Mouse (Mus musculus) limb, embryonic 15.5 days (tissue): ENCODE data around the gene Mlh1. TPM values are rescaled to one million over a fixed set of nuclear protein-coding genes. Genes with fewer than 3 reads are reported as not detected.

Experiments
- ATAC-seq: fragments of 200-750 bp; cut with Nextera tagmentation; 2 replicates; pipeline ENCODE4 v1.8.0; 2017; ENCODE audit warnings: low read depth, moderate TSS enrichment; ENCODE audit not compliant: insufficient number of reproducible peaks, low FRiP score, low TSS enrichment
- H3K27ac ChIP-seq: fragments of 300-500 bp; sonication (generic); 2 replicates; pipeline ENCODE4 v1.5.1; 2015; ENCODE audit warnings: moderate library complexity, mild to moderate bottlenecking, inconsistent platforms
- H3K27me3 ChIP-seq: fragments of 300-500 bp; sonication (generic); 2 replicates; pipeline ENCODE4 v1.6.1; 2015; ENCODE audit warnings: inconsistent platforms
- H3K36me3 ChIP-seq: fragments of 300-500 bp; sonication (generic); 2 replicates; pipeline ENCODE4 v1.6.1; 2015; ENCODE audit warnings: inconsistent platforms
- H3K4me1 ChIP-seq: fragments of 300-500 bp; sonication (generic); 2 replicates; pipeline ENCODE4 v1.6.1; 2015; ENCODE audit warnings: inconsistent platforms
- H3K4me2 ChIP-seq: fragments of 300-500 bp; sonication (generic); 2 replicates; pipeline ENCODE4 v1.6.1; 2015; ENCODE audit warnings: mild to moderate bottlenecking, inconsistent platforms
- H3K4me3 ChIP-seq: fragments of 300-500 bp; sonication (generic); 2 replicates; pipeline ENCODE4 v1.5.1; 2015; ENCODE audit warnings: mild to moderate bottlenecking, inconsistent platforms
- H3K9ac ChIP-seq: fragments of 300-500 bp; sonication (generic); 2 replicates; pipeline ENCODE4 v1.6.1; 2015; ENCODE audit warnings: inconsistent platforms
- H3K9me3 ChIP-seq: fragments of 300-500 bp; sonication (generic); 2 replicates; pipeline ENCODE4 v1.6.1; 2016; ENCODE audit warnings: inconsistent platforms
- WGBS: fragments of 180-500 bp; shearing (Covaris S2); methylation state at CpG from one replicate; pipeline ENCODE4 v1.1.7; 2015; 5-methylcytosine and 5-hydroxymethylcytosine counted together
- polyA plus RNA-seq: library from polyadenylated mRNA; unstranded; fragments of >200 nt; fragmentation: Nextera tagmentation; extraction: Ambion mirVana; gene quantifications from 2 replicates; pipeline ENCODE4 v1.2.1, GENCODE M21; 2015

Gene Mlh1
- polyA plus RNA-seq, 1 experiment from 2014 or later, result 32.2 TPM

DNA sequence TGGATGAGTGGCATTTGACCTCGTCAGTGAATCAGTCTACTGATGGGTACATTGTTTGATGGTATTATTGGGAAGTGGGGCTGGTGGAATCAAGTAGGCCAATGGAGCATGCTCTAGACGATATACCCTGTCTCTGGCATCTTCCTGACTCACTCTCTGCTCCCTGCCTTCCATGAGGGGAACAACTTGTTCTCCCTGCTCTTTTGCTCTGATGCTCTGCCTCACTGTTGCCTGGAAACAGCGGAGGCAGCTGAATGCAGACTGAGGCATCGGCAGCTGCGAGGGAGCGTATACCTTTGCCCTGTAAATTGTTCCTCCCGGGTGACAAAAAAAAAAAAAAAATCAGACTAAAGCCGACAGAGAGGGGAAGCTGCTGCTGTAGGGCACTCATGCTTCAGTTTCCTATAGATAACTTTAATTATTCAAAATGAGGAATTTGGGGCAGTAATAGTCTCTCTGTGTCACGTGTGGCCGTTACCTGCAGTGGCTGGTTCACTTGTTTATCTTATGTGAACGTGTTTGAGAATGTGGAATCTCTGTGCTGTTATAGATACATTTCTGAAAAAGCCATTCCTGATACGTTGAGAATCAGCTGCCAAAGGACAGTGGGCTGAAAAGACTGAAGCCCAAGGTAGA lies 30.7 kb upstream of the Mlh1 start:
- no peak overlapping the region for H3K9ac ChIP-seq
- no peak for ATAC-seq
- WGBS, result 68% methylated on average over 12 of the region's 12 CpGs

DNA sequence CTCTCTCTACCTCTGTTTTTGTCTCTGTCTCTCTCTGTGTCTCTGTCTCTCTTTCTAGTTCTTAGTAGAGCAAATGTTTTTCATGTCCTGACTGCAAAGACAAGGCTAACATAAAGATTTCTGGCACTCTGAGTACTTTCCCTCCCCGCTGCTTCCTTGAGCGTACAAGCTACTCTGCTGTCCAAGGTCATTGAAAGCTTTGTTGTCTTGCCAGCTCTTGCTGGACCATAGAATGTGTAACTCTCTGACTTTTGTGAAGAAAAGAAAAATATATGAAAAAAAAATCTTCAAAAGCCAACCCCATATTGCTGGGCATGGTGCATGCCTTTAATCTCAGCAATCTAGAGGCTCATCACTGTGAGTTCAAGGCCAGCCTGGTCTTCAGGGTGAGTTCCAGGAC lies 27.0 kb upstream of the Mlh1 start:
- no peaks in the 10 kb centered on the region for H3K27me3 ChIP-seq
- H3K4me1 ChIP-seq, result no peaks in the 10 kb centered on the region
- no peak for ATAC-seq
- no peak overlapping the region for H3K9ac ChIP-seq
- H3K4me2 ChIP-seq, result no peak overlapping the region
- no peak overlapping the region for H3K27ac ChIP-seq
- no peak overlapping the region for H3K4me3 ChIP-seq
- H3K9me3 ChIP-seq, result no peaks in the 10 kb centered on the region
- 79% methylated on average over 2 of the region's 2 CpGs for WGBS
- no peaks in the 10 kb centered on the region for H3K36me3 ChIP-seq

More for the DNA sequence above, 30.7 kb upstream of the Mlh1 start:
- no peaks in the 10 kb centered on the region for H3K4me1 ChIP-seq
- H3K27ac ChIP-seq, result no peak overlapping the region
- no peaks in the 10 kb centered on the region for H3K9me3 ChIP-seq
- no peaks in the 10 kb centered on the region for H3K27me3 ChIP-seq
- H3K4me3 ChIP-seq, result no peak overlapping the region
- H3K36me3 ChIP-seq, result no peaks in the 10 kb centered on the region
- no peak overlapping the region for H3K4me2 ChIP-seq

DNA sequence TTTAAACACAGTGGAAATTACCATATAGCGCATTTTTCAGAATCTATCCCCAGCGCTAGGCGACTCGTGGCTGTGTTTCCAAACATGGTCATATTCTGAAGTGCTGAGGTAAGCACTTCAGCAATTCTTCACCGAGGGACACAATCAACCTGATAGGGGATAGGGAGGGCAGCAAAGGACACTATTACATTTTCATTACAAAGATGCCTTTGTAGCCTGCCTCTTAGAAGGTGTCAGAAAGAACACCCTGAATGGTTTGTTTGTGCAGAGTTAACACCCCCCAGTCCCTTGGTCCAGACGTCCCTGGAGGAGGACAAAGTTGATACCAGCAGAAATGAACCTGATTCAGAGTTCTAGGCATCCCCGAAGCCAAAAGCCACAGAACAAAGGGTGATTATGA lies 24.8 kb upstream of the Mlh1 start:
- Histone ChIP-seq H3K4me2 (no peak overlapping the region), H3K4me1 (no peaks in the 10 kb centered on the region), H3K27ac (no peak overlapping the region), H3K27me3 (no peaks in the 10 kb centered on the region), H3K4me3 (no peak overlapping the region), H3K9me3 (no peaks in the 10 kb centered on the region), H3K9ac (no peak overlapping the region), H3K36me3 (no peaks in the 10 kb centered on the region)
- no peak for ATAC-seq
- WGBS, result 73% methylated on average over 7 of the region's 7 CpGs

DNA sequence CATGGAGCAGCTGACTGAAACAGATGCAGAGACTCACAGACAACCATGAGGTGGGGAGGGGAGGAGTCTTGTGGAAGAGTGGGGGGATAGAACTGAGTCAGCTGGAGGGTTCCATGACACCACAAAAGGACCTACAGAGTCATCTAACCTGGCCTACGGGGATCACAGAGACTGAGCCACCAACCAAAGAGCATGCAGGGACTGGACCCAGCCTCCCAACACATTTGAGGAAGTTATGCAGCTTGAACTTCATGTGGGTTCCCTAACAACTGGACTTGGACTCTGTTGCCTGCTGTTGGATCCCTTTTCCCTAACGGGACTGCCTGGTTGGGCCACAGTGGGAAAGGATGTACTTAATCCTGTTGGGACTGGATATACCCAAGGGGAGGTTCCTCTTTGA lies 23.7 kb upstream of the Mlh1 start:
- no peak for ATAC-seq

DNA sequence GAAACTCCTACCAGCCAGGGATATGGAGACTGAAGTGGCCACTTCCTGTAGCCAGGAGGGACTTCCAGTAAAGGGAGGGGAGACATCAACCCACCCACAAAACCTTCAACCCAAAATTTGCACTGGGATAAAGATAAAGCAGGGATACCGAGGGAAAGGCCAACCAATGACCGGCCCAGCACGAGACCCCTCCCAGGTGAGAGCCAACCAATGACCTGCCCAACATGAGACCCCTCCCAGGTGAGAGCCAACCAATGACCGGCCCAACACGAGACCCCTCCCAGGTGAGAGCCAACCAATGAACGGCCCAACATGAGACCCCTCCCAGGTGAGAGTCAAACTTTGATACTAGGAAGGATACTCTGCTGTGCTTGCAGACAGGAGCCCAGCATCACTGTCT lies 23.3 kb upstream of the Mlh1 start:
- Histone ChIP-seq H3K27ac (no peak overlapping the region), H3K27me3 (no peaks in the 10 kb centered on the region), H3K9ac (no peak overlapping the region), H3K4me3 (no peak overlapping the region), H3K4me1 (peaks cover 2% of the 10 kb centered on the region; the same call in 1 of the 2 replicates), H3K36me3 (no peaks in the 10 kb centered on the region), H3K4me2 (no peak overlapping the region), H3K9me3 (no peaks in the 10 kb centered on the region)
- WGBS, result 96% methylated on average over 6 of the region's 6 CpGs
- ATAC-seq, result no peak

More for the DNA sequence above, 23.7 kb upstream of the Mlh1 start:
- WGBS, result 58% methylated on average over 2 of the region's 2 CpGs
- H3K4me1 ChIP-seq, result no peaks in the 10 kb centered on the region
- no peak overlapping the region for H3K9ac ChIP-seq
- H3K27me3 ChIP-seq, result no peaks in the 10 kb centered on the region
- no peak overlapping the region for H3K4me3 ChIP-seq
- no peak overlapping the region for H3K4me2 ChIP-seq
- no peaks in the 10 kb centered on the region for H3K9me3 ChIP-seq
- no peak overlapping the region for H3K27ac ChIP-seq
- no peaks in the 10 kb centered on the region for H3K36me3 ChIP-seq

DNA sequence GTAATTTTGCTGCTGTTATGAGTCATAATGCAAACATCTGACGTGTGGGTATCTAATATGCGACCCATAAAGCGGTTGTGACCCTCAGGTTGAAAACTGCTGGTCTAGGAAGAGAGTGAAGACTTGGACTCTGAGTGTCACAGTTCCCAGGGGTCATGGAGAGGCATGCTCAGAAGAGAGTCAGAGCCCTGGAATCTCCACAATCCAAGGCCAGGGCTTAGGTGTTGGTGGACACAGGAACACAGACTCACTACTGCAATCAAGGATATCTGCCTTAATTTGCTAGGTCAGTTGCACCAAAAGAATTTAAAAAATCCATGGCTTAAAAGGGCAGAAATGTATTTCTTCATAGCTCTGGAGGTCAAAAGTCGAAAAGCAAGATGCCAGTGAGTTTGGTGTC lies 21.6 kb upstream of the Mlh1 start:
- H3K36me3 ChIP-seq, result no peaks in the 10 kb centered on the region
- no peak for ATAC-seq
- H3K9ac ChIP-seq, result no peak overlapping the region
- 80% methylated on average over 4 of the region's 4 CpGs for WGBS
- no peak overlapping the region for H3K27ac ChIP-seq
- no peaks in the 10 kb centered on the region for H3K9me3 ChIP-seq
- H3K4me3 ChIP-seq, result no peak overlapping the region
- no peaks in the 10 kb centered on the region for H3K27me3 ChIP-seq
- H3K4me2 ChIP-seq, result no peak overlapping the region
- peaks cover 7% of the 10 kb centered on the region; the same call in 1 of the 2 replicates for H3K4me1 ChIP-seq

DNA sequence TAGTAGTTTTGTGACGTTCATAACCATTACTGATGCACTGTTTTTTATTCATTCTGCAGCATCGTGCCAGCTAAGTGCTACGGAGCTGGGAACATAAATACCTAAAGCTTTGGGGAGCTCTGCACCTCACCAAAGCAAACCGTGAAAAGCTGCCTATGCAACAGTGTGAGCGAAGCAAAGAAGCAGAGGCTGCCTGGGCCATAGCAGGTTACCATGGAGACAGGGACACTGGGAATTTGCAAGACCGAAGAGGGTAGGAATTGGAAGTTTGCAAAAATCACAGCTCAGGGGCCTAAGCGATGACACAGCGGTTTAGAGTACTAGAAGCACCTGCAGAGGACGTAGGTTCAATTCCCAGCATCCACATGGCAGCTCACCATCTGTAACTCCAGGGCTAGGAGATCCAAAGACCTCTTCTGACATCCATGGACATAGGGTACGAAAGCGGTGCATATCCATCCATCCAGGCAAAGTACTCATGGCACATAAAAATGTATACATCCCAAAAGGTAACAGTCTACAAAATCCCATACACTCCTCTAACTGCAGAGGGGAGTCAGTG lies 19.0 kb upstream of the Mlh1 start:
- Histone ChIP-seq H3K27me3 (no peaks in the 10 kb centered on the region), H3K4me1 (peaks cover 7% of the 10 kb centered on the region; the same call in 1 of the 2 replicates), H3K4me2 (no peak overlapping the region), H3K4me3 (no peak overlapping the region), H3K9ac (no peak overlapping the region), H3K27ac (no peak overlapping the region), H3K36me3 (no peaks in the 10 kb centered on the region), H3K9me3 (no peaks in the 10 kb centered on the region)
- no peak for ATAC-seq
- 71% methylated on average over 11 of the region's 11 CpGs for WGBS

DNA sequence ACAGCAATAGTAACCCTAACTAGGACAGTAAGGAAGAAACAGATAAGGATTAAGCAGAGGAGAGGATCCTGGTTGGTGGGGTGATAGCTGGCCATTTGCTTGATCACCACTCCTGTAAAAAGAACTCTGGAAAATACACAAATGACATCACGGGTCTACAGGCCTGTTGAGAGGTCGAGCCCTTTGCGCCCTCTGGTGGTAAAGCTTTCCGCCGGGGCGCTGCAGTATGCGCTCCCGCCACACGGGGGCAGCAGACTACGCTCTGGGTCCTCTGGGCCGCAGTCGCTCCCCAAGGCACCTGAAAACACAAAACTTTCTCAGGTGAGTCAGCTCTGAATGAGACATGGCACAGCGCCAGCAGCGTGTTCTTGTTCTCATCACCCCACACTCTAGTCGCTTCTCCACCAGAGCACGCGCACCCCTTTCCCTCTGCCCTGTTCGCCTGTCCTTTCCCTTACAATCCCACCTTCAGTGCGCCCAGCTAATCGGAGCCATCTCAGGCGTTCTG lies 18.3 kb upstream of the Mlh1 start:
- Histone ChIP-seq H3K36me3 (no peaks in the 10 kb centered on the region), H3K4me2 (peak overlapping the region; percentile 37), H3K4me3 (0 out of 2 replicates have a peak overlapping the region, but pooled peaks have one; percentile 11), H3K27me3 (no peaks in the 10 kb centered on the region), H3K9ac (no peak overlapping the region), H3K4me1 (peaks cover 7% of the 10 kb centered on the region; the same call in 1 of the 2 replicates), H3K27ac (no peak overlapping the region), H3K9me3 (no peaks in the 10 kb centered on the region)
- WGBS, result 15% methylated on average over 21 of the region's 21 CpGs
- no peak for ATAC-seq

DNA sequence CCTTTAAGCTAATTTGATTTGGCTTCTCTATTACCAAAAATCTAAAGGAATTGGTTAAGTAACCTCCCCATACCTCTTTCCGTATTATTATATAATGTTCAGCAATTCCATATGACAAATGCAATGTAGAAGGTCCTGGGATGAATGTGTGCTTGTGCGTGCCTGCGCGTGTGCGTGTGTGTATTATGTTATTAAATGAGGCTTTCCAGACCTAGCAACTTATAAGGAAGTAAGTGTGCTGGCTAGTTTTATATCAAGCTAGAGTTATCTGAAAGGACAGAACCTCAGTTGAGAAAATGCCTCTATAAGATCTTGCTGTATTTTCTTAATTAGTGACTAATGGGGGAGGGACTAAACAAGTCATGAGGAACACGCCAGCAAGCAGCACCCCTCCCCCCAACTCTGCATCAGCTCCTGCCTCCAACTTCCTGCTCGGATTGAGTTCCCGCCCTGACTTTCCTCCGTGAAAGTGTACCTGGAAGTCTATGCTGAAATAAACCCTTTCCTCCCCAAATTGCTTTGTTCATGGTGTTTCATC lies 17.8 kb upstream of the Mlh1 start:
- no peaks in the 10 kb centered on the region for H3K9me3 ChIP-seq
- H3K4me2 ChIP-seq, result peak overlapping the region; percentile 37
- no peak overlapping the region for H3K27ac ChIP-seq
- ATAC-seq, result no peak
- H3K9ac ChIP-seq, result no peak overlapping the region
- H3K27me3 ChIP-seq, result no peaks in the 10 kb centered on the region
- 0 out of 2 replicates have a peak overlapping the region, but pooled peaks have one; percentile 11 for H3K4me3 ChIP-seq
- H3K4me1 ChIP-seq, result peaks cover 7% of the 10 kb centered on the region; the same call in 1 of the 2 replicates
- H3K36me3 ChIP-seq, result no peaks in the 10 kb centered on the region
- WGBS, result 45% methylated on average over 9 of the region's 9 CpGs

DNA sequence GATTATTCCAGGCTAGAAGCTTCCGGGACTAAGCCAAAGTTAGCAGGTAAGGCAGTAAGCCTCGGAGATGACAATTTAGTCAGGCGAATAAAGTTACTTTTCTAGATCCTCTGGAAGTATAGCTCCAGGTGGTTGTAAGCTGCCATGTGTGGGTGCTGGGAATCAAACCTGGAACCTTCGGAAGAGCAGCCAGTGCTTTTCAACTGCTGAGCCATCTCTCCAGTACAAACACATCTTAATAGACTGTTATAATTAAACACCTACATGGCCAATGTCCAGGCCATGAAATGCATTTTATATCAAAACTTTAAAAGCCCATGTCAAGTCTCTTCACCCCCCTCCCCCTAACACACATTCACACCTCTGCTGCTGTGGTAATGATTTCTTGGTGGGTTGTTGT lies 16.4 kb upstream of the Mlh1 start:
- H3K27ac ChIP-seq, result no peak overlapping the region

DNA sequence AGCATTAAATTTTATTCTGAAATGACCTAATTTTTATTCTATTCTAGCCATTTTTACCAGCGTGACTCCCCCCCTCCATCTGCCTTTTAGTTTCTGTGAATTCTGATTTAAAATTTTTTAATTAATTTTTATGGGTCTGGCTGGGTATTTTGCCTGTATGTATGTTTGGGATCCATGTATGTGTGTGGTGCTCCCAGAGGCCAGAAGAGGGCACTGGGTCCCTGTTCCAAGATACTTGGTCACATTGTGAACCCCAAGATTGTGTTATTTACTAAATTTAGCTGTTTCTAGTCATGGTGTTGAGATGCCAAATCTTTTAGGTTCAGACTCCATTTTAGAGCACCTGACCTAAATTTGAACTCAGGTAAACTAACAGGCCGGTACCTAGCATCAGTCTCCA lies 14.9 kb upstream of the Mlh1 start:
- H3K9me3 ChIP-seq, result no peaks in the 10 kb centered on the region
- peaks cover 7% of the 10 kb centered on the region; the same call in 1 of the 2 replicates for H3K4me1 ChIP-seq
- no peak overlapping the region for H3K9ac ChIP-seq
- no peak for ATAC-seq
- H3K36me3 ChIP-seq, result no peaks in the 10 kb centered on the region
- no peak overlapping the region for H3K4me2 ChIP-seq
- no peak overlapping the region for H3K4me3 ChIP-seq
- no peaks in the 10 kb centered on the region for H3K27me3 ChIP-seq
- no peak overlapping the region for H3K27ac ChIP-seq
- 70% methylated on average over 2 of the region's 2 CpGs for WGBS

More for the DNA sequence above, 16.4 kb upstream of the Mlh1 start:
- WGBS, result 95% methylated on average over 4 of the region's 4 CpGs
- no peak for ATAC-seq
- Histone ChIP-seq H3K4me1 (peaks cover 7% of the 10 kb centered on the region; the same call in 1 of the 2 replicates), H3K9me3 (no peaks in the 10 kb centered on the region), H3K4me2 (no peak overlapping the region), H3K9ac (no peak overlapping the region), H3K4me3 (no peak overlapping the region), H3K27me3 (no peaks in the 10 kb centered on the region), H3K36me3 (no peaks in the 10 kb centered on the region)

DNA sequence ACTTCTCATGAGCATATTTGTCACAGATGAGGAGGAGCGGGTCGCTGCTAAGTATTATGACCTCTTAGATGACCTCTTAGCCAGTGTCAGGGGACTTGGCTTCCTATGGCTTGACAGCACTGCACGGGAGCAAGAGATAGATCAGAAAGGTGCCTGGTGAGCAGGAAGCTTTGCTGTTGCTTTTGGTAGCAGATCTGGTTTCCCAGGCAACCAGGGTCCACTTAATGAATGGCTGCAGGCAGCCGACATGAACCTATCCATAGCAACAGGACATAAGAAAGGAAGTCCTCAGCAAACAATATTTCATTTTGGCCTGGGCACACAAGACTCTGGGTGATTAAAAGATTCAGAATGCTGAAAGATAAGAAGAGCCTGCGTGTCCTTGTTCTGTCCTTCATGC lies 14.1 kb upstream of the Mlh1 start:
- H3K9ac ChIP-seq, result no peak overlapping the region
- no peak overlapping the region for H3K27ac ChIP-seq
- H3K4me3 ChIP-seq, result no peak overlapping the region
- H3K9me3 ChIP-seq, result no peaks in the 10 kb centered on the region
- no peaks in the 10 kb centered on the region for H3K27me3 ChIP-seq
- peaks cover 7% of the 10 kb centered on the region; the same call in 1 of the 2 replicates for H3K4me1 ChIP-seq
- ATAC-seq, result no peak
- H3K4me2 ChIP-seq, result no peak overlapping the region
- H3K36me3 ChIP-seq, result no peaks in the 10 kb centered on the region
- 28% methylated on average over 5 of the region's 5 CpGs for WGBS
